Mouse (Mus musculus): ENCODE data around the gene Agap1. TPM values are rescaled to one million over a fixed set of nuclear protein-coding genes. Genes with fewer than 3 reads are reported as not detected.

Gene Agap1
- polyA plus RNA-seq (2014; fragmentation: Nextera tagmentation; extraction: Ambion mirVana), result 82.3 and 89.6 TPM in 2 replicates

DNA sequence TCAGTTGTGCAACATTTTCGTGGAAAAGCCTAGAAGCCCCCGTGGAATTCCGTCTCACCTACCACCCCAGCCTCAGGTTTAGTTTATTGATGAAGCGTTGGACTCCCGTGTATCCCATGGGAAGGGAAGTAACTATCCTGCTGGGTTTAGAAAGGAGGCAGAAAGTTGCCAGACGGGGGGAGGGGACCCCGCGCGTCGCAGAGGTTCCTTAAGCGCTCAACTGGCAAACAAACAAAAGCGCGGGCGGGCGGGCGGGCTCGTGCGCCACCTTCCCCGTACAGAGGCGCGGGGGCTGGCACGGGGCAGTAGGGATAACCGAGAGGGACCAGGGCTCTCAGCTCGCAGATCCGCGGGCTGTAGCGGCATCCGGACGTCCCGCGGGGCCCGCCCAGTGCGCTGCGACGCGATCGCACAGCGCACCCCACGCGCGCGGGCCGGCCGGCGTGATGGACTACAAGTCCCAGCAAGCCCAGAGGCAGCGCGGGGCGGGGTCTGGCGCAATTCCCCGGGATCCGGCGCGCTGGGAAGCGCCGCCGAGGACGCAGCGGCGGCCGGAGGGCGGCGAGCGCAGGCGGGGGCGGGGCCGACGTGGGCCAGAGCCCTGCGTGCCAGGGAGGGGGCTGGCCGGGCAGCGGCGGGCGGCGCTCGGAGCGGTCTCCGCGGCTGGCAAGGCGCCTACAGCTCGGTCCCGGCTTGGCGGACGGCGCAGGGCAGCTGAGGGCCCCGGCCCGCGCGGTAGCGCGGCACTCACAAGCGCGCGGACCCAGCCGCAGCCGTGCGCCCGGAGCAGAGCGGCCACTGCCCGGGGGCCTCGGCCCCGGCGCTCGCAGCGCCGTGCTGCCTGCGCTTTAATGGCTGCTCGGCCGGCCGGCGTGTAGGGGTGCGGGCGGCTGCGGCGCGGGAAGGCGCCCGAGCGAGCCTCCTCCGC, at the start of gene Agap1:
Gene Agap1, plus strand, starts transcription at position 611 of the 928 bp plus-strand sequence.
- DNase-seq, result peak; percentile 97
- peak; percentile 93 for ATAC-seq (ENCODE audit: low FRiP score, low TSS enrichment)
- peaks cover 19% of the 10 kb centered on the region for H3K4me1 ChIP-seq (ENCODE audit: control insufficient read depth, insufficient read depth, low read length)
- H3K9ac ChIP-seq (replicated peaks; ENCODE audit: low read length), result peak within 1 kb of the TSS; percentile 86
- H3K4me3 ChIP-seq (replicated peaks; ENCODE audit: low read depth, low read length), result peak within 1 kb of the TSS; percentile 86
- no peaks in the 10 kb centered on the region for H3K9me3 ChIP-seq (ENCODE audit: control insufficient read depth, low read length)
- H3K27me3 ChIP-seq (ENCODE audit: control insufficient read depth, insufficient read depth, low read length), result no peaks in the 10 kb centered on the region
- WGBS, result under 1% methylated on average over 106 of the region's 118 CpGs
- peak within 1 kb of the TSS; percentile 91 for H3K27ac ChIP-seq (replicated peaks; ENCODE audit: low read depth, low read length)
- H3K36me3 ChIP-seq (ENCODE audit: control insufficient read depth, insufficient read depth, low read length), result no peaks in the 10 kb centered on the region
- peak within 1 kb of the TSS; percentile 92 for H3K4me2 ChIP-seq (ENCODE audit: low read length)

DNA sequence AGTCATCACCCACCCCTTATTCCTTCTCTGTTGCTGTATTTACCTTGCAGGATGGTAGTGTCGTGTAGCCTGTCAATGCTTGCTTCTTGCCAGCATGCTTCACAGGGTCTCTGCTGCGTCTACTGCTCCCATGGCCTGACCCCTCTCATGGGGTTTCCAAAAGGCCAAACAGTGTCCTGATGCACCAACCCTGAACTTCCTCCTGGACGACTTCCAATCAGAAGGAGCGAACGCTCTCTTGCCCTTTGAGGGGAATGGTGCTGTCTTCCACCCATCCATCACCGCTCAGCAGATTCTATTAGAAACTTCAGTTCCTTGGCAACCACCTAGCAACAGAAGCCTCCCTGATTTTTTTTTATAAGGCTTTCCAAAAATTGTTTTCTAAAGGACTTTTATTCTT, 48.6 kb upstream of the Agap1 start:
- 75% methylated on average over 6 of the region's 6 CpGs for WGBS
- DNase-seq (no peak), ATAC-seq (ENCODE audit: low FRiP score, low TSS enrichment) (no peak)
- Histone ChIP-seq H3K27ac (replicated peaks; ENCODE audit: low read depth, low read length) (no peak overlapping the region), H3K9ac (replicated peaks; ENCODE audit: low read length) (no peak overlapping the region), H3K36me3 (ENCODE audit: control insufficient read depth, insufficient read depth, low read length) (no peaks in the 10 kb centered on the region), H3K27me3 (ENCODE audit: control insufficient read depth, insufficient read depth, low read length) (no peaks in the 10 kb centered on the region), H3K9me3 (ENCODE audit: control insufficient read depth, low read length) (no peaks in the 10 kb centered on the region), H3K4me2 (ENCODE audit: low read length) (no peak overlapping the region), H3K4me3 (replicated peaks; ENCODE audit: low read depth, low read length) (no peak overlapping the region), H3K4me1 (ENCODE audit: control insufficient read depth, insufficient read depth, low read length) (peaks cover 1% of the 10 kb centered on the region)

DNA sequence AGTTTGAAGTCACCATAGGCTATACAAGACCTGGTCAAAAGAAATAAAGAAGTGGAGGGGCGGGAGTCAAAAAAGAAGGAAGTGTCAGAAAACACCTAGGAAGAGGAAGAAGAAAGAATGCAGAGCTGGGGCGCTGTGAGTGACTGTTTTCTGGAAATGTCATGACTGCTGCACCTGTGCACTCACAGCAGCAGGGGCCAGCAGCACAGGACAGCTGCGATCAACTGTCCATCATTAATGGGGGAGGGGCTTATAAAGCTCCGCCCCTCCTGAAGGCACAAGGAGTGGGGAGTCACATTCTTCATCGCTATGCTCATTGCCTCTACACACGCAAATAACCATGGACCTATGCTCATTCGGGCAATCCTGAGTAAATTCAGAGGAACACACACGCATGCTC, 46.6 kb upstream of the Agap1 start:
- Histone ChIP-seq H3K4me1 (ENCODE audit: control insufficient read depth, insufficient read depth, low read length) (no peaks in the 10 kb centered on the region), H3K36me3 (ENCODE audit: control insufficient read depth, insufficient read depth, low read length) (no peaks in the 10 kb centered on the region), H3K9ac (replicated peaks; ENCODE audit: low read length) (no peak overlapping the region), H3K27ac (replicated peaks; ENCODE audit: low read depth, low read length) (no peak overlapping the region), H3K9me3 (ENCODE audit: control insufficient read depth, low read length) (no peaks in the 10 kb centered on the region), H3K27me3 (ENCODE audit: control insufficient read depth, insufficient read depth, low read length) (no peaks in the 10 kb centered on the region), H3K4me2 (ENCODE audit: low read length) (no peak overlapping the region), H3K4me3 (replicated peaks; ENCODE audit: low read depth, low read length) (no peak overlapping the region)
- 87% methylated on average over 8 of the region's 8 CpGs for WGBS
- ATAC-seq (ENCODE audit: low FRiP score, low TSS enrichment) (no peak), DNase-seq (no peak)

DNA sequence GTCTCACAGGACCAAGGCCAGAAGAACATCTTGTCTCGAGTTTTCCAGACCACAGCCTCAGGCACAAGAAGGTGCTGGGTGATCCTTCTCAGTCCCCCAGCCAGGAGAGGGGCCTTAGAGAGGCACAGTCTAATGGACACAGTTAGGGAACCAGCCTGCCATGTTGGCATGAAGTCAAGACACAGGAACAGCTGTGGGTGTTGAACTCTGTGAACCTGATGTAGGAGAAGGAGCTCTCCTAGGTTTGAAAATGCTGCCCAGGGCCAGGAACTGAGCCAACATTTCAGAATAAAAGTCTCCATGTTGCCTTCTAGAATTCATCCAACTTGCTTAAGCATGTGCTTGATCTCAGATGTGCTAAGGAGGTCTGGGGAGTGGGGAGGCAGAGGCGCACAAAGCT, 41.5 kb upstream of the Agap1 start:
- DNase-seq, result no peak
- no peak overlapping the region for H3K9ac ChIP-seq (replicated peaks; ENCODE audit: low read length)
- H3K4me1 ChIP-seq (ENCODE audit: control insufficient read depth, insufficient read depth, low read length), result no peaks in the 10 kb centered on the region
- 85% methylated on average over 2 of the region's 2 CpGs for WGBS
- H3K9me3 ChIP-seq (ENCODE audit: control insufficient read depth, low read length), result no peaks in the 10 kb centered on the region
- no peaks in the 10 kb centered on the region for H3K36me3 ChIP-seq (ENCODE audit: control insufficient read depth, insufficient read depth, low read length)
- ATAC-seq (ENCODE audit: low FRiP score, low TSS enrichment), result no peak
- H3K27ac ChIP-seq (replicated peaks; ENCODE audit: low read depth, low read length), result no peak overlapping the region
- no peak overlapping the region for H3K4me3 ChIP-seq (replicated peaks; ENCODE audit: low read depth, low read length)
- H3K27me3 ChIP-seq (ENCODE audit: control insufficient read depth, insufficient read depth, low read length), result no peaks in the 10 kb centered on the region
- no peak overlapping the region for H3K4me2 ChIP-seq (ENCODE audit: low read length)

DNA sequence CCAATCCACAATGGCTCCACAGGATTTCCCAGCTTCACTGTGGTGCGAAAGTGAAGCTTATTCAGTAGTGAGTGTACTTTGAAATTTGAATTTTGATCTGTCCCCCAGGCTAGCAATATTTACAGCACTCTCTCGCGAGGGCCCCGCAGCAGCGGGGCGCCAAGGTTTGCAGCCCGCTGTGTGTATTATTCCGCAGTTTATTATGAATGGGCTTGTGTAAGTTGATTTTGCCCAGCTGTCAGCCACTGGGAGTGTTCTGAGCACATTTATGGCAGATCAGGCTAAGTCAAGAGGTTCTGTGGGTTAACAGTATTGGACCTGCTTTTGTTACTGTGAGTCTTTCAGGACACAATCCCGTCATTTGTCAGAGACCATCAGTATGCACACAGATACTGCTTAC, 40.0 kb upstream of the Agap1 start:
- ATAC-seq (ENCODE audit: low FRiP score, low TSS enrichment), result no peak
- no peak overlapping the region for H3K27ac ChIP-seq (replicated peaks; ENCODE audit: low read depth, low read length)
- no peaks in the 10 kb centered on the region for H3K27me3 ChIP-seq (ENCODE audit: control insufficient read depth, insufficient read depth, low read length)
- DNase-seq, result peak; percentile 59
- H3K4me2 ChIP-seq (ENCODE audit: low read length), result no peak overlapping the region
- WGBS, result 54% methylated on average over 9 of the region's 9 CpGs
- no peaks in the 10 kb centered on the region for H3K9me3 ChIP-seq (ENCODE audit: control insufficient read depth, low read length)
- H3K4me3 ChIP-seq (replicated peaks; ENCODE audit: low read depth, low read length), result no peak overlapping the region
- H3K9ac ChIP-seq (replicated peaks; ENCODE audit: low read length), result no peak overlapping the region
- H3K36me3 ChIP-seq (ENCODE audit: control insufficient read depth, insufficient read depth, low read length), result no peaks in the 10 kb centered on the region
- H3K4me1 ChIP-seq (ENCODE audit: control insufficient read depth, insufficient read depth, low read length), result no peaks in the 10 kb centered on the region

DNA sequence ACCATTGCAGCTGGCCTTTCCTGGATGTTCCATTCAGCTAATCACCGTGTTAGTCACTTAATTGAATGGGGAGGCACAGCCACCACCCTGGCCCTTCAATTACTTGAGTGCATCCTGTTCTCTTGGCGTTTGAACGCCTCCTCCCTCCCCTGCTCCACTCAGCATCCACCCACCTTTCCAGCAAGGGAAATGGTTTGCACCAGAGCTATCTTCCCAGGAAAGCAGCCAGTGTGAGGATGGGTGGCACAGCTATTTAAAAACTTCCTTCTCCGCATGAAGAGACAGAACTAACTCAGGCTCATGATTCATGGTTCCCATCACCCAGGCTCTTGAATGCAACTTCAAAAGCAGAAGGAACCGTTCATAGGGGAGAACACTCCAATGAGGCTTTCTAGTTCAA, 37.7 kb upstream of the Agap1 start:
- no peak overlapping the region for H3K4me2 ChIP-seq (ENCODE audit: low read length)
- H3K9ac ChIP-seq (replicated peaks; ENCODE audit: low read length), result no peak overlapping the region
- DNase-seq (no peak), ATAC-seq (ENCODE audit: low FRiP score, low TSS enrichment) (no peak)
- H3K27ac ChIP-seq (replicated peaks; ENCODE audit: low read depth, low read length), result no peak overlapping the region
- H3K27me3 ChIP-seq (ENCODE audit: control insufficient read depth, insufficient read depth, low read length), result no peaks in the 10 kb centered on the region
- no peaks in the 10 kb centered on the region for H3K9me3 ChIP-seq (ENCODE audit: control insufficient read depth, low read length)
- H3K4me3 ChIP-seq (replicated peaks; ENCODE audit: low read depth, low read length), result no peak overlapping the region
- H3K36me3 ChIP-seq (ENCODE audit: control insufficient read depth, insufficient read depth, low read length), result no peaks in the 10 kb centered on the region
- 63% methylated on average over 5 of the region's 5 CpGs for WGBS
- no peaks in the 10 kb centered on the region for H3K4me1 ChIP-seq (ENCODE audit: control insufficient read depth, insufficient read depth, low read length)

DNA sequence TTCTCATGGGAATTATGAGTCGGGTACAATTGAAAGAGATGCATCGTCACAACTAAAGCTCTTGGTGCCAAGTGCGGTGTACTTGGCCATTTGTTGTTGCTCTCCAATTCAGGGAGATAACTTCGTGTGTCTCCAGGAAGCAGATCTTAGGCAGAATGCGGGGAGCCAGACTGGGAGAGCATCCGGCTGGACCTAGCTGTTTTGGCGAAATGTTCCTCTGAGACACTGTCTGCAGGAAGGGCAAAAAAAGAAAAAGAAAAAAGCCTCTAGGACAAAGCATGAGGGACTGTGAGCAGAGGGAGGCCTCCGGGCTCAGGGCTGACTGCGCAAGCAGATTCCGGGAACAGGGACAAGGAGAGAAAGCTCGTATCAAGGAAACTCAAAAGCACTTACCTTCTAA, 34.0 kb upstream of the Agap1 start:
- ATAC-seq (ENCODE audit: low FRiP score, low TSS enrichment) (no peak), DNase-seq (no peak)
- no peak overlapping the region for H3K9ac ChIP-seq (replicated peaks; ENCODE audit: low read length)

DNA sequence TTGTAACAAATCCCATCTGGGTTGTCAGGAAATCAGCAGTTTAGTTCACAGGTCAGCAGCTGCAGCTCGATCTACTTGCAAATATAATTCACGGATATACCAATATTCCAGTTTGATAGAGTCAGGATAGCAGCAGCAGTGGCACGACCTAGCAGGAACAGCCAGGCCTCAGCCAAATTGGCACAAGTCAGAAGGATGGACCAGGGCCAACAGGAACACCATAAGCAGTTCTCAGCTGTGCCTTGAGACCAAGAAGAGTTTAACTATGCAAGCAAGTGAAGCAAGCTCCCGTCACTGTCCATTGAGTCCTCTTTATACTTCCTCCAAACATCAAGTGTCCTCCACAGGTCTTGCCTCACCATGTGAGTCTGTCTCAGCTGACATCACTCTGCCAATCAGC, 33.2 kb upstream of the Agap1 start:
- WGBS, result 82% methylated on average over 4 of the region's 4 CpGs
- Histone ChIP-seq H3K9ac (replicated peaks; ENCODE audit: low read length) (no peak overlapping the region), H3K27ac (replicated peaks; ENCODE audit: low read depth, low read length) (no peak overlapping the region), H3K9me3 (ENCODE audit: control insufficient read depth, low read length) (no peaks in the 10 kb centered on the region), H3K4me1 (ENCODE audit: control insufficient read depth, insufficient read depth, low read length) (no peaks in the 10 kb centered on the region), H3K4me3 (replicated peaks; ENCODE audit: low read depth, low read length) (no peak overlapping the region), H3K36me3 (ENCODE audit: control insufficient read depth, insufficient read depth, low read length) (no peaks in the 10 kb centered on the region), H3K27me3 (ENCODE audit: control insufficient read depth, insufficient read depth, low read length) (no peaks in the 10 kb centered on the region), H3K4me2 (ENCODE audit: low read length) (no peak overlapping the region)
- ATAC-seq (ENCODE audit: low FRiP score, low TSS enrichment), result no peak
- peak; percentile 33 for DNase-seq

More for the DNA sequence above, 34.0 kb upstream of the Agap1 start:
- Histone ChIP-seq H3K4me1 (ENCODE audit: control insufficient read depth, insufficient read depth, low read length) (no peaks in the 10 kb centered on the region), H3K9me3 (ENCODE audit: control insufficient read depth, low read length) (no peaks in the 10 kb centered on the region), H3K27ac (replicated peaks; ENCODE audit: low read depth, low read length) (no peak overlapping the region), H3K4me3 (replicated peaks; ENCODE audit: low read depth, low read length) (no peak overlapping the region), H3K36me3 (ENCODE audit: control insufficient read depth, insufficient read depth, low read length) (no peaks in the 10 kb centered on the region), H3K4me2 (ENCODE audit: low read length) (no peak overlapping the region), H3K27me3 (ENCODE audit: control insufficient read depth, insufficient read depth, low read length) (no peaks in the 10 kb centered on the region)
- 74% methylated on average over 11 of the region's 11 CpGs for WGBS

DNA sequence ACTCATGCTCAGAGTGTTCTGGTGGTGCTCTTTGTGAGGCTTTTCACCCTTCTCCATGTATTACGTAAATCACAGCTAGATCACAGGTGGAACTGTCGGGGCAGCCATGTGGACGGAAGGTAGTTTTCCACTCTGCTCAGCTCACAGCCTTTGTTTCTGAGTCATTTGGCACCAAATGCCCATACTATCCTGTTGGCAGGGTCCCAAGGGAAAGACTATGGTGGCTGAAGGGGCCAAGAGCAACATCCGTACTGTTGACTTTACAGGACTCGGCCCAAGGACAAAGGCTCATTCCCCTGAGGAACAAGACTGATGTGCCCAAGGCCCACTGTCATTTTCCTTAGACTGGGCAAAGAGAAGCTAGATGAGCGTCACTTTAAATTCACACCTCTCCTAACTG, 30.0 kb upstream of the Agap1 start:
- H3K27ac ChIP-seq (replicated peaks; ENCODE audit: low read depth, low read length), result no peak overlapping the region
- no peaks in the 10 kb centered on the region for H3K4me1 ChIP-seq (ENCODE audit: control insufficient read depth, insufficient read depth, low read length)
- no peaks in the 10 kb centered on the region for H3K9me3 ChIP-seq (ENCODE audit: control insufficient read depth, low read length)
- no peaks in the 10 kb centered on the region for H3K36me3 ChIP-seq (ENCODE audit: control insufficient read depth, insufficient read depth, low read length)
- DNase-seq, result no peak
- WGBS, result 89% methylated on average over 6 of the region's 6 CpGs
- no peak overlapping the region for H3K4me3 ChIP-seq (replicated peaks; ENCODE audit: low read depth, low read length)
- no peak overlapping the region for H3K4me2 ChIP-seq (ENCODE audit: low read length)
- no peak overlapping the region for H3K9ac ChIP-seq (replicated peaks; ENCODE audit: low read length)
- no peaks in the 10 kb centered on the region for H3K27me3 ChIP-seq (ENCODE audit: control insufficient read depth, insufficient read depth, low read length)
- ATAC-seq (ENCODE audit: low FRiP score, low TSS enrichment), result no peak

All from midbrain, embryonic 14.5 days (tissue).